Mouse (Mus musculus) activated CD4-positive, CD25-positive, alpha-beta regulatory T cell (primary cell): ENCODE measurements around the gene H2afx. TPM values are rescaled to one million over a fixed set of nuclear protein-coding genes. Genes with fewer than 3 reads are reported as not detected.

ENCODE experiments used
- polyA plus RNA-seq, 2 experiments: library from polyadenylated mRNA; unstranded; fragments of 100-300 nt; shearing (Covaris generic); gene quantifications; one replicate each; pipeline ENCODE4 v1.2.1; 2017

H2afx gene
- polyA plus RNA-seq = 10 to 100 TPM; 91.6 to 95.0 TPM

DNA sequence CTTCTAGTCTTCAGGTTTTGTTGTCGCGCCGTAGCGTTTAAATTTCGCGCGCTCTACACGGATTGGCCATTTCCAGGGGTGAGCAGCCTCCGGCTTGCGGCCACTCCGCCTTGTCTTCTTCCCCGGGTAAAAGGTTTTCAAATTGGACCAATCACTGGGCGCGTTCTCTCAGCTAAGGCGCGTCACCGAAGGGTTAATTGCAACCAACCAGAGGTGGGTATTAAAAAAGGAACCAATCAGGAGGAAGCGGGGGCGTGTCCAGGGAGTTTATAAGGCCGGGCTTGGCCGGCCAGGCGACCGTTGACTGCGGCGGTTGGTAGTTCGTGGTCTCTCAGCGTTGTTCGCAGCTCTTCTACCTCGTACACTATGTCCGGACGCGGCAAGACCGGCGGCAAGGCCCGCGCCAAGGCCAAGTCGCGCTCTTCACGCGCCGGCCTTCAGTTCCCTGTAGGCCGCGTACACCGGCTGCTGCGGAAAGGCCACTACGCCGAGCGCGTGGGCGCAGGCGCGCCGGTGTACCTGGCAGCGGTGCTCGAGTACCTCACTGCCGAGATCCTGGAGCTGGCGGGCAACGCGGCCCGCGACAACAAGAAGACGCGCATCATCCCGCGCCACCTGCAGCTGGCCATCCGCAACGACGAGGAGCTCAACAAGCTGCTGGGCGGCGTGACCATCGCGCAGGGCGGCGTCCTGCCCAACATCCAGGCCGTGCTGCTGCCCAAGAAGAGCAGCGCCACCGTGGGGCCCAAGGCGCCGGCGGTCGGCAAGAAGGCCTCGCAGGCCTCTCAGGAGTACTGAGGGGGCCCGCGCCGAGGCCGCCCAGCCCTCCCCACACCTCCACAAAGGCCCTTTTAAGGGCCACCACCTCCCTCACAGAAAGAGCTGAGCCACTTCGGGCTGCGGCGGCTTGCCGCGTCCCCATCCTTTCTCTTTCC is at the start of gene H2afx:
H2afx (plus strand) TSS at position 299 of the 935 bp plus-strand sequence.

DNA sequence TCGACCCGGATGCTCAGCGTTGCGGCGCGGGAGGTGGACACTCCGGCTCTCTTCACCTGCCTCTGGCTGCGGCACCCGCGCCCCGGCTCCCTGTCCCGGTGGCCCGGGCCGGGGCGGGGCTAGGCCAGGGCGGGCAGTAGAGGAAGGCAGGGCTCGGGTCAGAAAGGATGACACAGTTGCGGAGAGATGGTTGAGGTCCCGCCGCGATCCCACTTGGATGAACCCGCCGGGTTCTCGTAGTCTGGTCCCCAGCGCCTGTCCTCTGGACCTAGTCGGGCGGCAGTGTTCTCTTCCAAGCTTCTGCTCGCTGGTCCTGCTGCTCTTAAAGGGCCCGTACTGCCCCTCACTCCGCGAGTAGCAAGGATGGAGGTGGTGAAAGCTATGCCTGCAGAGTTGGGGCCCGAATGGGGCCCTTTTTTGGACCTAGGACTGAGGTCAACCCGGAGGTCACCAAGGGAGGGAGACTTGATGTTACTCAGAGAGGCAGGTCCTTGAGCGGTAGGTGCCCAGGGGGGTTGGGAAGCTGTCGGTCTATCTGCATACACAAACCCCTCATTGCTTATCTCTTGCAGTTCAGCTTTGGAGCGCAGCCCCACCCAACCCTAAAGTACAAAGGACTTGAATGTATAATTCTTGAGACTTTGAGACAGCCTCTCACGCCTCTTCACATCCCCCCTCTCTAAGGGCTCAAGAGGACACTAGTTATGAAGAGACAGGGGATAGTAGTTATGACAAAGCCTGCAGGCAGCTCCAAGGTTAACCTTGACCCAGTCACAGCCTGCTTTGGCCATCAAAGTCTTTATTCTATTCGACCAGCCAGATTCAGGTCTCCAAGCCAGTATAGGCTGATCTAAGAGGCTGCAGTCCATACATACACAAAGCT is 46.2 kb upstream of the H2afx start, which contains the start of gene Abcg4:
Abcg4 (minus strand) TSS at position 540 of the 883 bp plus-strand sequence.

DNA sequence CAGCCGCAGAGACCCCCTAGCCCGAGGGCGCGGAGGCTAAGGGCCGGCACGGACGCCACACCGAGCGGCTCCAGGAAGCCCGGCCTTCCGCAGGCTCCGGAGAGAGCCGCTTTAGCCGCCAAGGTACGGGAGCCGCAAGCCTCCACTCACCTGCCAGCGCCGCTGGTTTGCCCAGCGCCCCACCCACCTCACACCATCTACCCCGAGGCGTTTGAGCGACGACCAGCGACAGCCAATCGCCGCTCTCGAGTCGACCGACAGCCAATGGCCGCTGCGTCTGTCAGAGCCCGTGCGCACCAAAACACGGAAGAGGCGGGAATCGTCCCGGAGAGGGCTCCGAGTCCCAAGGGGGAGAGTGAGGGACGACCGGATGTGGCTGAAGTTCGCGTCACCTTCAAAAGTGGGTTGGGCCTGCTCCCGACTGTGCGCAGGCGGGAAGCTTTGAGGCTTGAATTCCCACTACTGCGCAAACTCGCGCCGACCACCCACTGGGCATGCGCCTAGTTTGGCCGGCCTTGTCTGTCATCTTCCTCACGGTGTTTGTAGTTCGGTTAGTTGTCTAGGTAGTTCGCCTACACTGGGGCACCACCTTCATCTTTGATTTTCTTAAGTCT is 28.9 kb upstream of the H2afx start, which contains the start of gene Hinfp:
Hinfp (minus strand) TSS at position 206 of the 614 bp plus-strand sequence.

DNA sequence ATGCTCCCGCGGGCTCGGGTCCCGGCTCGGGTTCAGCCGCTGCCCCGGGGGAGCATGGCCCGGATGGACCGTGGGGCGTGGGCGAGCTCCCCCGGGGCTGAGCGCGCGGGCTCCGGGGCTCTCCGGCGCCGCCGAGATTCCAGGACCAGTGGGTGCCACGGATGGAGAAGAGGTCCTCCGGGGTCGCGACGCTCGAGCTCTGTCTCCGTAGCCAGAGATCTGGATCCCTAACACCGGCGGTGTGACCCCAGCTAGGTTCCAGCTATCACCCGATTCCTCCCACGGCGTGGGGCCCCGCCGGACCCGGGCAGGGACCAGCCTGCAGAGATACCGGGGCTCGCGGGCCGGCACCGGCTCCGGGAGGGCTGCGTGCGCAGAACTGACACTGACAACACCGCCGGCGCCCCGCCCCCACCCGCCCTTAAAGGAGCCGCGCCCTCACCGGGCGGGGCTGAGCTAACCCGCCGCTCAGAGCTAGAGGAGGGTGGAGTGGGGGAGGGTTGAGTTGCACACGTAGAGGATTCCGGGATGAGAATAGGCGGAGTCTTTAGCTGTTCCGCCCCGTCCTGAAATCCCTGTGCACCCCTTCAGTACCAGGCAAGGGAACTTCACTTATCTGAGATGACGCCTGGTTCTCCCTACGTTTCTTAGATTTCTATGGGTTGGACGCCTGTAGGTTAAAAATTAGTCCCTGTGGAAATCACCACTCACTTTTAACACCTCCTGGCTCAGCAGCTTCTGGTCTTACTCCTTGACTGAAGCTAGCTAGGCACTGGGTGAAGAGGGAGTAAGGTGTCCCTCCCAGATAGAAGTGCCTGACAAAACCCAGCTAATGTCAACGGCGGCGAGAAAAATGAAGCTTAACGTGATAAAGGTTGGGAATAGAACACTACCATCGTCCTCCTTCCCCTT is 14.4 kb upstream of the H2afx start, which contains the start of gene C2cd2l:
C2cd2l (minus strand) TSS at position 399 of the 912 bp plus-strand sequence.

DNA sequence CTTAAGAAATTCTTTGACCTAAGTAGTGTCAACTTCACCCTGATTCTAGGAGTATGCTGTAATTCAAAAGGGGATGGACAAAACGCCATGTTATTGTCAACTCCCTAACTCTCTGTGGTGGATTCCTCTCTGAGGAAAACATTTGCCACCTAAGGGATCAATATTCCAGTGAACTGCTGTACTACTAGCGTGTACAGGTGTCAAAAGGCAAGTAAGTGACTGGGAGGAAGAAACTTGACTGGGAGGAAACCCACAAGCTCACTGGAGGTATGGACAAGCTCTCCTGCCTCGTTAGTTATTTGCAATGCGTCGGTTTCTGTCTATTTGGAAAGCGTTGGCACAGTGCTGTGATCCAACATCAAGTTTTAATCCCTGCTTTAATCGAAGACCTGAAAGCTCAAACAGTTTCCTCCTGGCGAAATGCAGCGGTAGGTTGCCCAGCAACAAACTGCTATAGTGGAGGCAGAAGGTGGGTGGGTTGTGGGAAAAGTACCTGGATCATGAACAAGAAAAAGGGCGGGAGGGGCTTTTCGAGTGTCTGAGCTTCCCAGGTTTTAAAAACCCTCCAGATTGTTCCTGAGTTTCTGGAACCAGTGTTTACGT is 8.6 kb upstream of the H2afx start, which contains the start of gene Dpagt1:
Dpagt1 (plus strand) TSS at position 252 of the 603 bp plus-strand sequence.

DNA sequence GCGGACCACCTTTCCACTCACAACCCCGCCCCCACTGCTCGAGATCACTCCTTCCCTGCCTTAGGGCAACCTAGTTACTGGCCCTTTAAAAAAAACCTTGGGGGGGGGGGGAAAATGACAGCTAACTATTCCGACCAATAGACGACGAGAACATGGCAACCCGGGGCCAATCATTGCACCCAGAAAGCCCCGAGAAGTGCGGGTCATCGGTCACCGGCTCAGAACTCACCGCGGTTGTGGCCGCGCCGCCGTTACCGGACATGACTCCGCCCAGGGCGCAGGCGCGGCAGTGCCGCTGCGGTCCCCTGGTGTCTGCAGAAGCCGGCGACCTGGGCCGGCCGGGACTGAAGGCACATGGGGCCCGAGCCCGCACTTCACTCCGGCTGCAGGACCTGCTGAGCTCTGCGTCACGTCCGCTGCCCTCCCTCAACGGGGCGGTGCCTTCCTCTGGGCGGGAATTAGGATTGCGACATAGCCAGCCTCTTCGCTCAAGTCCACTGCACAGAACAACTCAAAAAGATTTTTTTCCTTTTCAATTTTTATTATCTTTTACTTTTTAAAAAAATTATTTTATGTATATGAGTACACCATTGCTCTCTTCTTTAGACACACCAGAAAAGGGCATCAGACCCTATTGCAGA is 9.4 kb downstream of the H2afx start, which contains the start of gene Hmbs:
Hmbs (minus strand) TSS at position 448 of the 641 bp plus-strand sequence.

DNA sequence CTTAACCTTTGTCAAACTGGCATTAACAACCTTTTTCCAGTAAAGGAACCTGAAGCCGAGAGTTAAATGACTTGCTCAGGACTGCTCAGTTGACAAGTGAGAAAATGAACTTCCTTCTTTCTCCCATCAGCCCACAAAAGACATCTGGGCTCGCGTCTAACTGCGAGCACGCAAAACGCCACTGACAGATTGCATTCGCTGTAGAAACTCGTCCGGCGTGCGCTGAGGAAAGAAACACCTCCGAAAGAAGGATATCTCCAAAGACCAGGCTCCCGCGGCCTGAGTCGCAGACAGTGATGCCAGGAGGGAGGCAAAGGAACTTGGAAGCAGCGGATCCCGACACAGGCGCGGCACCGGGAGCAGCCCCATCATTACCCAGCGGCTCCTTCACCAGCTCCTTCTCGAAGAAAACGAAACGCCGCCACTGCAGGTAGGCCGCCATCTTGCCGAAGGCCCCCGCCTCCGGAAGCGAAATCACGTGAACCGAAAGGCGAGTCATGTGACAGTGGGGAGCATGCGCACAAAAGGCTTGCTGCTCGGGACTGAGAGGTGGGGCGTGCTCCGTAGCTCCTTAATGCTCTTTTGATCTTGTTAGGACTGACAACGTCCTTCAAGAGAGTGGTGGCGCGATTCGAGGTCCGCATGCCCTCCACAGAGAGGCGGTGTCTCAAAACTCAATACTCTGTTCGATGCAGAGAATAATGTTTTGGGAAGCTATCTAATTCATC is 26.9 kb downstream of the H2afx start, which contains the start of gene Vps11:
Vps11 (minus strand) TSS at position 481 of the 728 bp plus-strand sequence.

DNA sequence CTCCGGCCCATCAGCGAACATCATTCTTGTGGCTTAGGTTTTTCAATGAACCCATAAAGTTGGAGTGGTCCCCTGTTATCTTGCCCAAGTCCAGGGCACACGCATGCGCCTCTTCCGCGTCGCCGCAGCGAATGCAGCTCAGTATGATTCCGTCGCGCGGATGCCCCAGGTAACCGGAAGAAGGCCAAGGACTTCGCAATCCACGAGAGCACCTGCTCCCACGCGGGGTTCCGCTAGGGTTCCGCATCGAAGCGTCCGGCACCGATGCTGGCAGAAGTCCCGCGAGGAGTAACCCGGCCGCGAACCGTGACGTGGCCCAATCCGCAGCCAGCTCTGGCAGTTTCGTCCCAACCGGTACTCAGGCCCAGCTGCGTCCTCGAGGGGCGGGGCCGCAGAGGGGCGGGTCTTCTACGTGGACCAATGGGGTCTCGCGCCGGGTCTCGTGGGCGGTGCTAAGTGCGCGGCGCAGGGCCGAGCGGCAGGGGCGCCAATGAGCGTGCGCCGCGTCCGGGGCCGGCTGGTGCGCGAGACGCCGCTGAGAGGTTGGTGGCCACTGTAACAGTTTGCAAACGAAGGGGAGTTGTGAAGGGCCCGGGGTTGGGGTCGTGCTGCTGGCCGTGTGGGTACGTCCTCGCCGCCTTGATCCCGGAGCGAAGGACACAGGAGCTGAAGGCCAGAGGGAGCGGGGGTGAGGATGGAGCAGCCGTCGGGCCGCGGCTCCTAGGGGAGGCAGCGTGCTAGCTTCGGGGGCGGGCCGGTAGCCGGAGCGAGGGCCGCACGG is 44.8 kb downstream of the H2afx start, which contains the start of gene Hyou1:
Hyou1 (plus strand) TSS at position 437 of the 781 bp plus-strand sequence.

Other genes starting within 250 kb of the H2afx start
- not detected for gene Mfrp, start 233.0 kb upstream of the H2afx start, polyA plus RNA-seq
- not detected for gene C1qtnf5, start 227.4 kb upstream of the H2afx start, polyA plus RNA-seq
- not detected for gene Gm49380, start 221.2 kb upstream of the H2afx start, polyA plus RNA-seq
- gene Rnf26, start 221.2 kb upstream of the H2afx start, polyA plus RNA-seq = 10 to 100 TPM; 26.3 to 30.5 TPM
- gene Mcam, start 200.2 kb upstream of the H2afx start, polyA plus RNA-seq = under 1 TPM; 0.25 to 0.42 TPM
- 10 to 100 TPM; 34.0 to 44.8 TPM for gene Cbl, start 100.6 kb upstream of the H2afx start, polyA plus RNA-seq
- gene Ccdc153, start 94.0 kb upstream of the H2afx start, polyA plus RNA-seq = not detected
- gene Pdzd3, start 83.2 kb upstream of the H2afx start, polyA plus RNA-seq = under 1 TPM in 1 of 2 experiments, not detected in 1; 0.29 TPM
- gene Nlrx1, start 66.1 kb upstream of the H2afx start, polyA plus RNA-seq = 10 to 100 TPM in 1 of 2 experiments, 1 to 10 TPM in 1; 4.7 to 19.8 TPM
- under 1 TPM; 0.23 to 0.47 TPM for gene Abcg4, start 46.1 kb upstream of the H2afx start, polyA plus RNA-seq
- gene Hinfp, start 29.0 kb upstream of the H2afx start, polyA plus RNA-seq = 10 to 100 TPM; 19.1 to 24.3 TPM
- 10 to 100 TPM; 11.9 to 17.2 TPM for gene C2cd2l, start 14.4 kb upstream of the H2afx start, polyA plus RNA-seq
- 10 to 100 TPM; 21.2 to 25.6 TPM for gene Dpagt1, start 8.7 kb upstream of the H2afx start, polyA plus RNA-seq
- gene Hmbs, start 9.5 kb downstream of the H2afx start, polyA plus RNA-seq = 10 to 100 TPM; 49.9 to 72.7 TPM
- gene Vps11, start 27.0 kb downstream of the H2afx start, polyA plus RNA-seq = 10 to 100 TPM; 42.5 to 45.4 TPM
- gene Hyou1, start 44.8 kb downstream of the H2afx start, polyA plus RNA-seq = 10 to 100 TPM in 1 of 2 experiments, 1 to 10 TPM in 1; 8.6 to 14.9 TPM
- gene Slc37a4, start 62.2 kb downstream of the H2afx start, polyA plus RNA-seq = 10 to 100 TPM; 29.2 to 31.4 TPM
- gene Rps25, start 72.4 kb downstream of the H2afx start, polyA plus RNA-seq = 1,000 to 10,000 TPM; 1,382 to 2,409 TPM
- gene Trappc4, start 72.9 kb downstream of the H2afx start, polyA plus RNA-seq = 100 to 1,000 TPM; 118 to 138 TPM
- gene Ccdc84, start 83.9 kb downstream of the H2afx start, polyA plus RNA-seq = 10 to 100 TPM; 53.3 to 67.6 TPM
- under 1 TPM; 0.19 to 0.75 TPM for gene Foxr1, start 106.4 kb downstream of the H2afx start, polyA plus RNA-seq
- not detected for gene Upk2, start 120.3 kb downstream of the H2afx start, polyA plus RNA-seq
- 10 to 100 TPM; 14.8 to 24.6 TPM for gene Bcl9l, start 148.1 kb downstream of the H2afx start, polyA plus RNA-seq
- 10 to 100 TPM; 18.4 to 24.1 TPM for gene Cxcr5, start 227.2 kb downstream of the H2afx start, polyA plus RNA-seq